Mouse (Mus musculus): ENCODE results near the gene Gnaq. TPM values are rescaled to one million over a fixed set of nuclear protein-coding genes. Genes with fewer than 3 reads are reported as not detected.

Gene Gnaq
- total RNA-seq, 2 experiments from 2014 or later = 2.0 to 7.1 TPM

- no peak for ATAC-seq (replicated peaks; ENCODE audit: low FRiP score, poor library complexity, severe bottlenecking)
Observed at GRCm38 (mm10) chr19:16342702-16343101, 210.1 kb downstream of the Gnaq start.

DNA sequence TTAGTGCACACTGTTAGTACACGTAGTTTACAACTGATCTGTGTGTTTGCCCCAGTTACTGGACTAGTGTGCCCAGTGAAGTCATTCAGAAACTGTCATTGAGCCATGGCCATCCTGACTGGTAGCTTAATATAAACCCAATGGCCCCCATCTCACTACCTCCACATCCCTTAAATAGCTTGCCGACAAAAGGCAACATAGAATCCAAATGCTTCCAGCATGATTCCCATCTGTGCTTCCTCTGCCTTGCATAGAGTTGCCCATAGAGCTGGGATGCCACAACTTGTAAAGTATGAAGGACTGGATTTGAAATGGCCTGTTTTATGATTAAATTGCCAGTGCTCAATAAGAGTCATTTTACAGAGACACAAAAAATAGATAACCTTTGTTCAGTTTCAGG, 212.9 kb downstream of the Gnaq start:
- no peak for ATAC-seq (replicated peaks; ENCODE audit: low FRiP score, poor library complexity, severe bottlenecking)

- ATAC-seq (replicated peaks; ENCODE audit: low FRiP score, poor library complexity, severe bottlenecking) = no peak
Observed at GRCm38 (mm10) chr19:16347037-16347436, 214.4 kb downstream of the Gnaq start.

DNA sequence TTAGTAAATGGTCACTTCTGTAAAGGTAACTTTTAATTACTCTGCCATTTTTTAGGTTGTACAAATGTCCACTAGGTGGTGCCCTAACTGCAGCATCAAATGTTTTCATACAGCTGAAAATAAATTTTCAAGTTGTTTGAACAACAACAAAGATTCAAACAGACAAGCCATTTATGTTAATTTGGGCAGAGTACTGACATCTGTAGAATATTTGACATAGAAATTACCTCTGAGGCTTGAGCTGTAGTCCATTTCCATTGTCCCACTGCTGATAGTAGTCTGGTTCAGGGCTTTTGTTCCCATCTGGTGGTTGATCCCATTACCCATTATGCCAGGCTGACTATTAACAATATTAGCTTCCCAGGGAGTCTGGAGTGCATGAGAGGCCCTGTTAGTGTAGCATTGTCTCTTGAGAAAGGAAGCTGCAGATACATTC, 221.1 kb downstream of the Gnaq start:
- ATAC-seq (replicated peaks; ENCODE audit: low FRiP score, poor library complexity, severe bottlenecking) = no peak

- no peak for ATAC-seq (replicated peaks; ENCODE audit: low FRiP score, poor library complexity, severe bottlenecking)
Observed at GRCm38 (mm10) chr19:16358148-16358547, 225.5 kb downstream of the Gnaq start.

DNA sequence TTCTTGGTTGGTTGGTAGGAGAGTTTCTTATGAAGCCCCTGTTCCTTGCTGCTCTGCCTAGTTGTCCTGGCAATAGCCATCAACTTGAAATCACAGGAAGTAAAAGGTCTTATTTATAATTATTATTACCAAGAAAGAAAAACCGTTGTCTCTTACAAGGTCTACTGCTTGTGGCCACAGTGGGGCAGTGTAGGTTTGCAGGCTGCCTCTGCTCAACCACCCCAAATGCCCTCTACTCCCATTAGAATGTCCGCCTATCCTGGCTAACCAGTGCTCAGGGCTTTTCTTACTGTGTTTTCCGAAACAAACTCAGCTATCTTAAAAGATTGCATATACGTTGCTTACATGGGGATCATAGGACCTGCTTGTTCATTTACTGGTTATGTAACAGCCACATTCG, 226.3 kb downstream of the Gnaq start:
- ATAC-seq (replicated peaks; ENCODE audit: low FRiP score, poor library complexity, severe bottlenecking) = no peak

GRCm38 (mm10) chr19:16366465-16367063, 233.9 kb downstream of the Gnaq start:
- ATAC-seq (replicated peaks; ENCODE audit: low FRiP score, poor library complexity, severe bottlenecking) = no peak

GRCm38 (mm10) chr19:16367218-16367617, 234.6 kb downstream of the Gnaq start:
- no peak for ATAC-seq (replicated peaks; ENCODE audit: low FRiP score, poor library complexity, severe bottlenecking)

- no peak for ATAC-seq (replicated peaks; ENCODE audit: low FRiP score, poor library complexity, severe bottlenecking)
Observed at GRCm38 (mm10) chr19:16371680-16372079, 239.0 kb downstream of the Gnaq start.

GRCm38 (mm10) chr19:16372752-16373486, 240.3 kb downstream of the Gnaq start:
- ATAC-seq (replicated peaks; ENCODE audit: low FRiP score, poor library complexity, severe bottlenecking) = no peak

DNA sequence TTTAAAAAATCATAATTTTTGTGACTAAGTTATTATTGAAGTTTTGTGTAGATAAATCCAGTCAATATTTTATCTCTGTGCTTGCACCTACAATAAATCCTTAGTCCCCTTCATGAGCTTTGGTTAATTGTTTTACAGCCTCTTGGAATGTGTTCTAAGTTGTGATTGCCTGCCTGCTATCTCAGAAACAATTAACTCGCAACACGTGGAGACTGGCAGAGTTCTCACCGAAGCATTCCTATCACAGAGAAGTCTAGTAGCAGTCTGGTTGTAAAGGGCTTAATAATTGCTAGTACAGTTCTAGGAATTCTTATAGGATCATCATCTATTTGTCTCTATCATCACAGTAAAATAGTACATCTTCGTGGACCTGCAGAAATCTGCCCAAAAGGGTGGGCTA, 243.2 kb downstream of the Gnaq start:
- ATAC-seq (replicated peaks; ENCODE audit: low FRiP score, poor library complexity, severe bottlenecking) = no peak

DNA sequence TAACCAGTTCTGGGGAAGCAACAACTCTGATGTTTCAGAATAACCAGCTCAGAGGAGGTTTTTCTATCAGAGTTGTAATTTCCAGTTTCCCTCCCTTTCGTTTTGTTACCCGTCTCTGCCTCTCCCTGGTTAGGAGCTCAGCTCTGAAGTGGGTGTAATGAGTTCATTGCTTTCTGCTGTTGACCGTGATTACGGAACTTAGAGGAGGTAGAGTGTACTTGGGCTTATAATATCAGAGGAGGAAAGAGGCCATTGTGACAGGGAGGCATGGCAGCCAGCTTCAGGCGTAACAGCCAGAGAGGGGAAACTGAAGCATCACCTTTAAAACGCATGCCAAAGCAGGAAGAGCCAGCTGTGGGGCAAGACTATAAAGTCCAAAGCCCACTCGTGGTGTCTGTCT, 245.9 kb downstream of the Gnaq start:
- ATAC-seq (replicated peaks; ENCODE audit: low FRiP score, poor library complexity, severe bottlenecking) = no peak

- no peak for ATAC-seq (replicated peaks; ENCODE audit: low FRiP score, poor library complexity, severe bottlenecking)
Observed at GRCm38 (mm10) chr19:16379687-16380086, 247.1 kb downstream of the Gnaq start.

GRCm38 (mm10) chr19:16382392-16382791, 249.8 kb downstream of the Gnaq start:
- ATAC-seq (replicated peaks; ENCODE audit: low FRiP score, poor library complexity, severe bottlenecking) = no peak

GRCm38 (mm10) chr19:16383127-16383526, 250.5 kb downstream of the Gnaq start:
- ATAC-seq (replicated peaks; ENCODE audit: low FRiP score, poor library complexity, severe bottlenecking) = no peak

GRCm38 (mm10) chr19:16384094-16384493, 251.5 kb downstream of the Gnaq start:
- ATAC-seq (replicated peaks; ENCODE audit: low FRiP score, poor library complexity, severe bottlenecking) = no peak

- no peak for ATAC-seq (replicated peaks; ENCODE audit: low FRiP score, poor library complexity, severe bottlenecking)
Observed at GRCm38 (mm10) chr19:16384957-16385356, 252.3 kb downstream of the Gnaq start.

- ATAC-seq (replicated peaks; ENCODE audit: low FRiP score, poor library complexity, severe bottlenecking) = no peak
Observed at GRCm38 (mm10) chr19:16386514-16386913, 253.9 kb downstream of the Gnaq start.

- ATAC-seq (replicated peaks; ENCODE audit: low FRiP score, poor library complexity, severe bottlenecking) = no peak
Observed at GRCm38 (mm10) chr19:16390192-16390795, 257.7 kb downstream of the Gnaq start.

DNA sequence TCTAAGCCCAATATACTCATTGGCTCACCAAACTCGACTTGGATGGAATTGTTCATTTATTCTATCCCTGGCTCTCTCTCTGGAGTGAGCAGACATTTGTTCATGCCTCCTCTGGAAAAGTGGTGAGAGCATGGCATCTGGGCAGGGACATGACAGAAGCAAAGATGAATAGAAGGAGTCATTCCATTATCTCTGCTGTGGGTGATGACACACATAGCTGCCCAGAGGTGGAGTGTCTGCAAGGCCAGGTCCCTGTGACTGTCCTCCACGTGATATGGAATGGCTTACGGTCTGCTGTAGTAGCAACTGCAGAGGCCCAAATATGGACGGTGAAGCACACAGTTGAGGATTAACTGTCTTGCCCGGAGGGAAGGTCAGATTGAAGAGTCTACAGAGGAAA, 261.8 kb downstream of the Gnaq start:
- ATAC-seq (replicated peaks; ENCODE audit: low FRiP score, poor library complexity, severe bottlenecking) = no peak

DNA sequence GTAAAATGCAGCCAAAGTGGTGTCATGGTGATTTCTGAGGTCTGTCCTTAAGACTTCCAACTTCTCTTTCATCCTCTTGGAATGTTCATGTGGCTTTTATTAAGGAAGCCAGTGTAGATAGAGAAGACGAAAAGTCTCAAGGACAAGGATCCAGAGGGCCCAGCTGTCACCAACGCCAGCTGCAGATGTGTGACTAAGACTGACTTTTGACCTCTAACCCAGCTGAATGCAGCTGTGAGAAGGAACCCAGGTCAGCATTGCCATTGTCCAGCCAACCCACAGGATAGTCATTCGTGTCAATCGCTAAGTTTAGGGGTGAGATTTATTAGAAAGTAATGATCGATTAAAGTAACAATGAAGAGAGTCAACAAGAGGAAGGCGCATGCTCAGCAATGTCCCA, 270.5 kb downstream of the Gnaq start:
- ATAC-seq (replicated peaks; ENCODE audit: low FRiP score, poor library complexity, severe bottlenecking) = no peak
